Mouse (Mus musculus): ENCODE measurements around the gene Fdxr. TPM values are rescaled to one million over a fixed set of nuclear protein-coding genes. Genes with fewer than 3 reads are reported as not detected.

Fdxr gene
- total and polyA plus RNA-seq, 3 experiments, result 10.4 to 32.2 (median 10.7) TPM

DNA sequence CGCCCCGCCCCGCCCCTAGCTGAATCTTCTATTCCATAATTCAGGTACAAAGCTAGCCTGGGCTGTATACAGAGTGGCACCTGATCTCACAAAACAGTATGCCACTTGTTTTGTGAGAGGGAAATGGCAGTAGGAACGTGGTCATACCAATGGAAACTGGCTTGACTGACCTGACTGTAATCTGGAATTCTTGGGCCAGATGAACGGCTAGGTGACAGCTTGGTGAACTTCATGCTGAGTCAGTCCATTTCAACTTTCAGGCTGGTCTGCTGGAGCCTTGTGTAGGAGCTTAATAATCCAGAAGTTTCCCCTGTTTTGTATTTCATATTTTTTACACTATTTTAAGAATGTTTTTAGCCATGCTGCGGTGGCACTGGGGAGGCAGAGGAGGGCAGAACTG, 1.3 kb upstream of the Fdxr start:
- no peak overlapping the region for H3K4me3 ChIP-seq (ENCODE audit: low read depth, low read length)
- H3K36me3 ChIP-seq (replicated peaks), result peaks cover 19% of the 10 kb centered on the region
- ATAC-seq (ENCODE audit: extremely low read depth, insufficient number of reproducible peaks, low FRiP score, poor library complexity, severe bottlenecking) (no peak), DNase-seq (ENCODE audit: low spot score) (peak; percentile 45)
- H3K9me3 ChIP-seq (replicated peaks), result no peaks in the 10 kb centered on the region
- TF ChIP-seq CTCF (IDR thresholded peaks at IDR 0.05; ENCODE audit: low read depth, low read length) (no peak), POLR2AphosphoS5 (IDR thresholded peaks at IDR 0.05; ENCODE audit: insufficient replicate concordance, low read depth, low read length) (no peak), TAL1 (conservative IDR thresholded peaks at IDR 0.05; ENCODE audit: low read depth, low read length) (no peak), GATA1 (IDR thresholded peaks at IDR 0.05; ENCODE audit: borderline replicate concordance, low read length) (no peak), GATA2 (IDR thresholded peaks at IDR 0.05; ENCODE audit: borderline replicate concordance, low read depth, low read length) (no peak)
- peaks cover 9% of the 10 kb centered on the region for H3K27me3 ChIP-seq (ENCODE audit: insufficient read depth, low read length)
- H3K4me1 ChIP-seq (ENCODE audit: insufficient read depth, low read depth, low read length), result peaks cover 54% of the 10 kb centered on the region

DNA sequence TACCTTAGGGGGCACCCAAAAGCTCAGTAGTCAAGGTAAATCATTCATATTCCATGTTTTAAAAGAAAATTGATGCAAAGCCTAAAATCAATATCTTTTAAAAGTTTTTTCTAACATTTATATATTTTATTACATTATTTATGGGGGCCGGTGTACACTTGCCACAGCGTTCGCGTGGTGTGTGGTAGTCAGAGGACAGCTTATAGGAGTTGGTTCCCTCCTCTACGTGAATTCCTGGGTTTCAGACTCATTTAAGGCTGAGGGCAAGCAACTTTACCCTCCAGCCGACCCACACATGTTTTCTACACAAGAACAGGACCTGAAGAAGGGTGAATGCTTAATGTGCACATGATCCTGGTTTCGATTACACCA, 740 bp upstream of the Fdxr start:
- Histone ChIP-seq H3K36me3 (replicated peaks) (peaks cover 25% of the 10 kb centered on the region), H3K27me3 (ENCODE audit: insufficient read depth, low read length) (peaks cover 6% of the 10 kb centered on the region), H3K4me3 (ENCODE audit: low read depth, low read length) (peak overlapping the region; percentile 84), H3K9me3 (replicated peaks) (no peaks in the 10 kb centered on the region), H3K4me1 (ENCODE audit: insufficient read depth, low read depth, low read length) (peaks cover 60% of the 10 kb centered on the region)
- ATAC-seq (ENCODE audit: extremely low read depth, insufficient number of reproducible peaks, low FRiP score, poor library complexity, severe bottlenecking), result no peak
- TF ChIP-seq GATA1 (IDR thresholded peaks at IDR 0.05; ENCODE audit: borderline replicate concordance, low read length), result no peak
- no peak for TF ChIP-seq TAL1 (conservative IDR thresholded peaks at IDR 0.05; ENCODE audit: low read depth, low read length)
- TF ChIP-seq POLR2AphosphoS5 (IDR thresholded peaks at IDR 0.05; ENCODE audit: insufficient replicate concordance, low read depth, low read length), result no peak
- TF ChIP-seq CTCF (IDR thresholded peaks at IDR 0.05; ENCODE audit: low read depth, low read length), result no peak
- TF ChIP-seq GATA2 (IDR thresholded peaks at IDR 0.05; ENCODE audit: borderline replicate concordance, low read depth, low read length), result no peak
- DNase-seq (ENCODE audit: low spot score), result no peak

DNA sequence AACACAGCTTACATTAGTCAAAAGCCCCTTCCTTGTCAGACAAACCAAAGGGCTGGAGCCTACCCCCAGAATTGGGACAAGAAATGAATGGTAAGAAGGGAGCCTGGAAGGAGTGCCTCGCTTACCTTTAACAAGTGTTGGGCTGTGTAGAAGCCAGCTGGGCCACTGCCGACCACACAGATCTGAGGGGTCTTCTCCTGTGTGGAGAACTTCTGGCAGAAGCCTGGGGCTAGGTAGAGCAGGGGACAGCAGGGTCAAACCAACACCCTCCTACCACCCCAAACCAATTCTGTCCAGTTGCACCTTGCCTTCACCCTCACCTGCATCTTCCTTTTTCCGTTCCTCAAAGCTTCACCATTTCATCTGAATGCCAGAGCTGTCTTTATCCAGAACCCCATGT, 896 bp downstream of the Fdxr start:
- ATAC-seq (ENCODE audit: extremely low read depth, insufficient number of reproducible peaks, low FRiP score, poor library complexity, severe bottlenecking) (no peak), DNase-seq (ENCODE audit: low spot score) (no peak)
- Histone ChIP-seq H3K4me1 (ENCODE audit: insufficient read depth, low read depth, low read length) (peaks cover 67% of the 10 kb centered on the region), H3K9me3 (replicated peaks) (no peaks in the 10 kb centered on the region), H3K27me3 (ENCODE audit: insufficient read depth, low read length) (no peaks in the 10 kb centered on the region), H3K4me3 (ENCODE audit: low read depth, low read length) (peak overlapping the region; percentile 84), H3K36me3 (replicated peaks) (peaks cover 41% of the 10 kb centered on the region)
- TF ChIP-seq TAL1 (conservative IDR thresholded peaks at IDR 0.05; ENCODE audit: low read depth, low read length), result no peak
- TF ChIP-seq CTCF (IDR thresholded peaks at IDR 0.05; ENCODE audit: low read depth, low read length), result no peak
- no peak for TF ChIP-seq GATA1 (IDR thresholded peaks at IDR 0.05; ENCODE audit: borderline replicate concordance, low read length)
- TF ChIP-seq POLR2AphosphoS5 (IDR thresholded peaks at IDR 0.05; ENCODE audit: insufficient replicate concordance, low read depth, low read length), result no peak
- no peak for TF ChIP-seq GATA2 (IDR thresholded peaks at IDR 0.05; ENCODE audit: borderline replicate concordance, low read depth, low read length)

DNA sequence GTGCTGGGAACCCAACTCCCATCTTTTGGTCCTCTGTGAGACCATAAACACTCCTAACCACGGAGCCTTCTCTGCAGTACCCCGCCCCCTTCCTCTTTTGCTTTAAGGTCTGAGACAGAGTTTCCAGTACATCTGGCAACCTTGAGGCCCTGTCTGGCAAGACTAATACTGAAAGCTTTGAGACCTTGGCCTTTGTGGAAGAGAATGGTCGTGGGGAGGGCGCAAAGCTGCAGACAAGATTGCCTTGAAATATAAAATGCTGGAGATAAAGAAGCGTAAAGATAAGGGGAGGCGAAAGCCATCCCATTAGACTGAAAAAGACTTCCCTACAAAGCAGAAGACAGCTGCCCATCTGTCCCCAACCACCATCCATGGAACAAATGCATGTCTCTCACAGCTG, 1.3 kb downstream of the Fdxr start:
- DNase-seq (ENCODE audit: low spot score), result no peak
- no peaks in the 10 kb centered on the region for H3K9me3 ChIP-seq (replicated peaks)
- peaks cover 46% of the 10 kb centered on the region for H3K36me3 ChIP-seq (replicated peaks)
- ATAC-seq (ENCODE audit: extremely low read depth, insufficient number of reproducible peaks, low FRiP score, poor library complexity, severe bottlenecking), result no peak
- no peak for TF ChIP-seq TAL1 (conservative IDR thresholded peaks at IDR 0.05; ENCODE audit: low read depth, low read length)
- TF ChIP-seq CTCF (IDR thresholded peaks at IDR 0.05; ENCODE audit: low read depth, low read length), result no peak
- no peak for TF ChIP-seq GATA2 (IDR thresholded peaks at IDR 0.05; ENCODE audit: borderline replicate concordance, low read depth, low read length)
- no peak for TF ChIP-seq GATA1 (IDR thresholded peaks at IDR 0.05; ENCODE audit: borderline replicate concordance, low read length)
- no peak for TF ChIP-seq POLR2AphosphoS5 (IDR thresholded peaks at IDR 0.05; ENCODE audit: insufficient replicate concordance, low read depth, low read length)
- no peaks in the 10 kb centered on the region for H3K27me3 ChIP-seq (ENCODE audit: insufficient read depth, low read length)
- peaks cover 71% of the 10 kb centered on the region for H3K4me1 ChIP-seq (ENCODE audit: insufficient read depth, low read depth, low read length)
- H3K4me3 ChIP-seq (ENCODE audit: low read depth, low read length), result peak overlapping the region; percentile 84; the same call in 1 of the 2 replicates

DNA sequence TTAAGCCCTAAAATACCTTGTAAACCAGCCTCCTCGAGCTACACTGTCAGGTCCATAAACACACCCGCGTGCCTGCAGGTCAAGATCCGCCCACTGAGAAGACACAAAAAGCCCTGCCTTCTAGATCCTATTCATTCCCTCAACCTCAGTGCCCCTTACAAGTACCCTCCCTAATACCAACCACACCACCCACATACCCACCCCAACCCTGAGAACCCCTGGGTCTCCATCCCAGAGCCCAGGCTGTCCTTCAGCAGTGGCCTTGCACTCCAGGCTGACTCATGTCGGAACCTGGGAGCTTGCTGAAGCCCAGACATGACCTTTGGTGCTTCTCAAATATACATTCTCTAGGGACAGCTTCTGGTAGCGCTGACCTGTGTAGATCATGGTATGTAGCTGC, 2.1 kb downstream of the Fdxr start:
- TF ChIP-seq CTCF (IDR thresholded peaks at IDR 0.05; ENCODE audit: low read depth, low read length), result no peak
- TF ChIP-seq GATA2 (IDR thresholded peaks at IDR 0.05; ENCODE audit: borderline replicate concordance, low read depth, low read length), result no peak
- no peak for TF ChIP-seq GATA1 (IDR thresholded peaks at IDR 0.05; ENCODE audit: borderline replicate concordance, low read length)
- TF ChIP-seq POLR2AphosphoS5 (IDR thresholded peaks at IDR 0.05; ENCODE audit: insufficient replicate concordance, low read depth, low read length), result no peak
- no peak for TF ChIP-seq TAL1 (conservative IDR thresholded peaks at IDR 0.05; ENCODE audit: low read depth, low read length)
- Histone ChIP-seq H3K4me1 (ENCODE audit: insufficient read depth, low read depth, low read length) (peaks cover 72% of the 10 kb centered on the region), H3K9me3 (replicated peaks) (no peaks in the 10 kb centered on the region), H3K36me3 (replicated peaks) (peaks cover 52% of the 10 kb centered on the region), H3K4me3 (ENCODE audit: low read depth, low read length) (no peak overlapping the region; the same call in 1 of the 2 replicates), H3K27me3 (ENCODE audit: insufficient read depth, low read length) (no peaks in the 10 kb centered on the region)
- no peak for ATAC-seq (ENCODE audit: extremely low read depth, insufficient number of reproducible peaks, low FRiP score, poor library complexity, severe bottlenecking)
- no peak for DNase-seq (ENCODE audit: low spot score)

DNA sequence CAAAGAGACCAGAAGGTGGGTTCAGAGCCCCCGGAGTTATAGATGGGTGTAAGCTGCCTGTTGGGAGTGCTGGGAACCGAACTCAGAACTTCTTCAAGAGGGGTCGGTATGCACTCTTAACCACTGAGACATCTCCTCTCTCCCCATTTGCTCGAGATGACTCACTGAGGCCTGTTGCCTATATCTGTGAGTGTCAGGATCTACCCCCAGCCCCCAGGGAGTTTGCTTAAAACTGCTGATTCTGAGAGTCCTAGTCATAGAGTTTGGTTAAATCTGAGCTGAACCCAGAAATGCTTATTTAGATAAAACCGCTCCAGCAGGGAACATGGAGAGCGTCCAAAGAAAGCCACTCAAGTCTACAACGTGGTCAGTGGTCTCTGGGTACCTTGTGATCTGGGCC, 2.7 kb downstream of the Fdxr start:
- TF ChIP-seq POLR2AphosphoS5 (IDR thresholded peaks at IDR 0.05; ENCODE audit: insufficient replicate concordance, low read depth, low read length) (no peak), GATA1 (IDR thresholded peaks at IDR 0.05; ENCODE audit: borderline replicate concordance, low read length) (no peak), TAL1 (conservative IDR thresholded peaks at IDR 0.05; ENCODE audit: low read depth, low read length) (no peak), GATA2 (IDR thresholded peaks at IDR 0.05; ENCODE audit: borderline replicate concordance, low read depth, low read length) (no peak), CTCF (IDR thresholded peaks at IDR 0.05; ENCODE audit: low read depth, low read length) (no peak)
- no peak for ATAC-seq (ENCODE audit: extremely low read depth, insufficient number of reproducible peaks, low FRiP score, poor library complexity, severe bottlenecking)
- Histone ChIP-seq H3K9me3 (replicated peaks) (no peaks in the 10 kb centered on the region), H3K27me3 (ENCODE audit: insufficient read depth, low read length) (no peaks in the 10 kb centered on the region), H3K4me3 (ENCODE audit: low read depth, low read length) (no peak overlapping the region), H3K4me1 (ENCODE audit: insufficient read depth, low read depth, low read length) (peaks cover 73% of the 10 kb centered on the region), H3K36me3 (replicated peaks) (peaks cover 57% of the 10 kb centered on the region)
- no peak for DNase-seq (ENCODE audit: low spot score)
